Mouse (Mus musculus): ENCODE measurements around the gene Kctd15.

DNA sequence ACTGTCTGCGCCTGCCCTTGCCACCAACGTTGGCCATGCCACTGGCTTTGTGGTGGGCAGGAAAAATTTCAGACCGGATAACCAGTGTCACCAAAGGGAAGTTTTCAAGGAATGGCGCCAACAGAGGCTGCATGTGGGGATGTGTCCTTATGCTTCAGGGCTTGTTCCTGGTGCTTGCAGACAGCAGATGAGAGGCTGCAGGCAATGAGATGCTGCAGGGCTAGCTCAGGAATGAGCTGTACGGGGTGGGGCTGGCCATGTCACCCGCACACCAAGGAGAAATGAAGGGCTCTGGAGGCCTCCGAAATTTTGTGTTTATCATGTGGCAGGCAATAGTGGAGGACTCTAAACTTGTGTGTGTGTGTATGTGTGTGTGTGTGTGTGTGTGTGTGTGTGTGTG lies 6.6 kb upstream of the Kctd15 start:
- TF ChIP-seq E2F4 (IDR thresholded peaks at IDR 0.05; ENCODE audit: borderline replicate concordance, low read depth, low read length) (no peak), POLR2AphosphoS5 (IDR thresholded peaks at IDR 0.05; ENCODE audit: borderline replicate concordance, low read depth, low read length) (no peak), USF2 (IDR thresholded peaks at IDR 0.05; ENCODE audit: borderline replicate concordance in 1 of 2, insufficient read depth in 1 of 2, low read depth in 1 of 2, low read length in 2 of 2) (no peak), CTCF (IDR thresholded peaks at IDR 0.05 in 2 of 3, conservative IDR thresholded peaks at IDR 0.05 in 1 of 3; ENCODE audit: control insufficient read depth in 1 of 3, insufficient read depth in 1 of 3, low read depth in 2 of 3, low read length in 3 of 3, poor library complexity in 1 of 3, severe bottlenecking in 1 of 3) (no peak), USF1 (IDR thresholded peaks at IDR 0.05; ENCODE audit: low read depth, low read length) (no peak)
